Mouse (Mus musculus): ENCODE data around the gene Crim1. TPM values are rescaled to one million over a fixed set of nuclear protein-coding genes. Genes with fewer than 3 reads are reported as not detected.

The Crim1 gene
- polyA plus RNA-seq, 1 experiment from 2014 or later: 0.41 TPM

- no peak overlapping the region for H3K27ac ChIP-seq (ENCODE audit: low read length)
- H3K4me1 ChIP-seq (ENCODE audit: control insufficient read depth, low read depth, low read length): no peaks in the 10 kb centered on the region
- no peak for ATAC-seq (ENCODE audit: low read depth)
- no peaks in the 10 kb centered on the region for H3K9me3 ChIP-seq (replicated peaks; ENCODE audit: control insufficient read depth, low read length)
- H3K36me3 ChIP-seq (ENCODE audit: control insufficient read depth, insufficient read depth): no peaks in the 10 kb centered on the region
- no peaks in the 10 kb centered on the region for H3K27me3 ChIP-seq (ENCODE audit: control insufficient read depth, insufficient read depth, low read depth, low read length)
- no peak overlapping the region for H3K4me2 ChIP-seq (ENCODE audit: low read depth, low read length)
- H3K4me3 ChIP-seq (ENCODE audit: low read depth, low read length): no peak overlapping the region
- no peak overlapping the region for H3K9ac ChIP-seq (ENCODE audit: low read depth, low read length)
- 57% methylated on average over 2 of the region's 2 CpGs for WGBS (ENCODE audit: insufficient replicate concordance)
Measured at GRCm38 (mm10) chr17:78354411-78354810, 154.4 kb downstream of the Crim1 start.

GRCm38 (mm10) chr17:78354871-78355270 is 154.8 kb downstream of the Crim1 start:
- WGBS (ENCODE audit: insufficient replicate concordance): 85% methylated on average over 12 of the region's 12 CpGs

GRCm38 (mm10) chr17:78355611-78356010 is 155.6 kb downstream of the Crim1 start:
- no peaks in the 10 kb centered on the region for H3K36me3 ChIP-seq (ENCODE audit: control insufficient read depth, insufficient read depth)
- no peak overlapping the region for H3K27ac ChIP-seq (ENCODE audit: low read length)
- no peak overlapping the region for H3K4me3 ChIP-seq (ENCODE audit: low read depth, low read length)
- no peaks in the 10 kb centered on the region for H3K27me3 ChIP-seq (ENCODE audit: control insufficient read depth, insufficient read depth, low read depth, low read length)
- no peaks in the 10 kb centered on the region for H3K4me1 ChIP-seq (ENCODE audit: control insufficient read depth, low read depth, low read length)
- H3K9ac ChIP-seq (ENCODE audit: low read depth, low read length): no peak overlapping the region
- no peak overlapping the region for H3K4me2 ChIP-seq (ENCODE audit: low read depth, low read length)
- WGBS (ENCODE audit: insufficient replicate concordance): 79% methylated on average over 8 of the region's 8 CpGs
- no peaks in the 10 kb centered on the region for H3K9me3 ChIP-seq (replicated peaks; ENCODE audit: control insufficient read depth, low read length)
- no peak for ATAC-seq (ENCODE audit: low read depth)

More at GRCm38 (mm10) chr17:78354871-78355270, 154.8 kb downstream of the Crim1 start:
- Histone ChIP-seq H3K4me1 (ENCODE audit: control insufficient read depth, low read depth, low read length) (no peaks in the 10 kb centered on the region), H3K4me3 (ENCODE audit: low read depth, low read length) (no peak overlapping the region), H3K36me3 (ENCODE audit: control insufficient read depth, insufficient read depth) (no peaks in the 10 kb centered on the region), H3K4me2 (ENCODE audit: low read depth, low read length) (no peak overlapping the region), H3K9me3 (replicated peaks; ENCODE audit: control insufficient read depth, low read length) (no peaks in the 10 kb centered on the region), H3K27ac (ENCODE audit: low read length) (no peak overlapping the region), H3K9ac (ENCODE audit: low read depth, low read length) (no peak overlapping the region), H3K27me3 (ENCODE audit: control insufficient read depth, insufficient read depth, low read depth, low read length) (no peaks in the 10 kb centered on the region)
- ATAC-seq (ENCODE audit: low read depth): no peak

- Histone ChIP-seq H3K9ac (ENCODE audit: low read depth, low read length) (no peak overlapping the region), H3K4me1 (ENCODE audit: control insufficient read depth, low read depth, low read length) (peaks cover 9% of the 10 kb centered on the region), H3K27me3 (ENCODE audit: control insufficient read depth, insufficient read depth, low read depth, low read length) (no peaks in the 10 kb centered on the region), H3K27ac (ENCODE audit: low read length) (no peak overlapping the region), H3K36me3 (ENCODE audit: control insufficient read depth, insufficient read depth) (no peaks in the 10 kb centered on the region), H3K4me3 (ENCODE audit: low read depth, low read length) (no peak overlapping the region), H3K9me3 (replicated peaks; ENCODE audit: control insufficient read depth, low read length) (no peaks in the 10 kb centered on the region), H3K4me2 (ENCODE audit: low read depth, low read length) (no peak overlapping the region)
- 65% methylated on average over 4 of the region's 4 CpGs for WGBS (ENCODE audit: insufficient replicate concordance)
- no peak for ATAC-seq (ENCODE audit: low read depth)
Measured at GRCm38 (mm10) chr17:78357753-78358152, 157.7 kb downstream of the Crim1 start.

GRCm38 (mm10) chr17:78358251-78358726 is 158.2 kb downstream of the Crim1 start:
- H3K9me3 ChIP-seq (replicated peaks; ENCODE audit: control insufficient read depth, low read length): no peaks in the 10 kb centered on the region
- no peak overlapping the region for H3K4me2 ChIP-seq (ENCODE audit: low read depth, low read length)
- H3K36me3 ChIP-seq (ENCODE audit: control insufficient read depth, insufficient read depth): no peaks in the 10 kb centered on the region
- no peak overlapping the region for H3K27ac ChIP-seq (ENCODE audit: low read length)
- ATAC-seq (ENCODE audit: low read depth): no peak
- no peaks in the 10 kb centered on the region for H3K27me3 ChIP-seq (ENCODE audit: control insufficient read depth, insufficient read depth, low read depth, low read length)
- H3K9ac ChIP-seq (ENCODE audit: low read depth, low read length): no peak overlapping the region
- H3K4me1 ChIP-seq (ENCODE audit: control insufficient read depth, low read depth, low read length): peaks cover 13% of the 10 kb centered on the region
- H3K4me3 ChIP-seq (ENCODE audit: low read depth, low read length): no peak overlapping the region
- 64% methylated on average over 7 of the region's 7 CpGs for WGBS (ENCODE audit: insufficient replicate concordance)

GRCm38 (mm10) chr17:78361939-78362728 is 162.1 kb downstream of the Crim1 start:
- Histone ChIP-seq H3K4me3 (ENCODE audit: low read depth, low read length) (peak overlapping the region; percentile 23), H3K27me3 (ENCODE audit: control insufficient read depth, insufficient read depth, low read depth, low read length) (no peaks in the 10 kb centered on the region), H3K36me3 (ENCODE audit: control insufficient read depth, insufficient read depth) (no peaks in the 10 kb centered on the region), H3K9me3 (replicated peaks; ENCODE audit: control insufficient read depth, low read length) (no peaks in the 10 kb centered on the region), H3K9ac (ENCODE audit: low read depth, low read length) (peak overlapping the region; percentile 3; the same call in 1 of the 2 replicates), H3K27ac (ENCODE audit: low read length) (peak overlapping the region; percentile 44; the same call in 1 of the 2 replicates), H3K4me2 (ENCODE audit: low read depth, low read length) (peak overlapping the region; percentile 37), H3K4me1 (ENCODE audit: control insufficient read depth, low read depth, low read length) (peaks cover 13% of the 10 kb centered on the region)
- 19% methylated on average over 13 of the region's 13 CpGs for WGBS (ENCODE audit: insufficient replicate concordance)
- peak; percentile 52 for ATAC-seq (ENCODE audit: low read depth)

- Histone ChIP-seq H3K27me3 (ENCODE audit: control insufficient read depth, insufficient read depth, low read depth, low read length) (no peaks in the 10 kb centered on the region), H3K4me1 (ENCODE audit: control insufficient read depth, low read depth, low read length) (peaks cover 13% of the 10 kb centered on the region), H3K9ac (ENCODE audit: low read depth, low read length) (no peak overlapping the region), H3K9me3 (replicated peaks; ENCODE audit: control insufficient read depth, low read length) (no peaks in the 10 kb centered on the region), H3K4me3 (ENCODE audit: low read depth, low read length) (no peak overlapping the region), H3K36me3 (ENCODE audit: control insufficient read depth, insufficient read depth) (no peaks in the 10 kb centered on the region), H3K4me2 (ENCODE audit: low read depth, low read length) (no peak overlapping the region), H3K27ac (ENCODE audit: low read length) (no peak overlapping the region)
- WGBS (ENCODE audit: insufficient replicate concordance): 79% methylated on average over 23 of the region's 23 CpGs
- no peak for ATAC-seq (ENCODE audit: low read depth)
Measured at GRCm38 (mm10) chr17:78364555-78365302, 164.7 kb downstream of the Crim1 start.

GRCm38 (mm10) chr17:78366070-78366469 is 166.0 kb downstream of the Crim1 start:
- Histone ChIP-seq H3K9ac (ENCODE audit: low read depth, low read length) (no peak overlapping the region), H3K4me1 (ENCODE audit: control insufficient read depth, low read depth, low read length) (peaks cover 13% of the 10 kb centered on the region), H3K36me3 (ENCODE audit: control insufficient read depth, insufficient read depth) (no peaks in the 10 kb centered on the region), H3K27me3 (ENCODE audit: control insufficient read depth, insufficient read depth, low read depth, low read length) (no peaks in the 10 kb centered on the region), H3K4me3 (ENCODE audit: low read depth, low read length) (no peak overlapping the region), H3K27ac (ENCODE audit: low read length) (no peak overlapping the region), H3K4me2 (ENCODE audit: low read depth, low read length) (no peak overlapping the region), H3K9me3 (replicated peaks; ENCODE audit: control insufficient read depth, low read length) (no peaks in the 10 kb centered on the region)
- ATAC-seq (ENCODE audit: low read depth): no peak
- 36% methylated on average over 7 of the region's 7 CpGs for WGBS (ENCODE audit: insufficient replicate concordance)

- H3K27me3 ChIP-seq (ENCODE audit: control insufficient read depth, insufficient read depth, low read depth, low read length): no peaks in the 10 kb centered on the region
- WGBS (ENCODE audit: insufficient replicate concordance): 78% methylated on average over 8 of the region's 8 CpGs
- no peak overlapping the region for H3K27ac ChIP-seq (ENCODE audit: low read length)
- no peaks in the 10 kb centered on the region for H3K36me3 ChIP-seq (ENCODE audit: control insufficient read depth, insufficient read depth)
- H3K4me1 ChIP-seq (ENCODE audit: control insufficient read depth, low read depth, low read length): no peaks in the 10 kb centered on the region
- H3K9me3 ChIP-seq (replicated peaks; ENCODE audit: control insufficient read depth, low read length): no peaks in the 10 kb centered on the region
- no peak overlapping the region for H3K9ac ChIP-seq (ENCODE audit: low read depth, low read length)
- no peak overlapping the region for H3K4me2 ChIP-seq (ENCODE audit: low read depth, low read length)
- 0 out of 2 replicates have a peak, but pooled peaks have one; percentile 14 for ATAC-seq (ENCODE audit: low read depth)
- no peak overlapping the region for H3K4me3 ChIP-seq (ENCODE audit: low read depth, low read length)
Measured at GRCm38 (mm10) chr17:78368481-78368880, 168.4 kb downstream of the Crim1 start.

Measured in liver, embryonic 16.5 days (tissue).